Mouse (Mus musculus): Measurements from ENCODE around the gene Plch2.

- TF ChIP-seq CTCF (conservative IDR thresholded peaks at IDR 0.05; ENCODE audit: low read length) (no peak), NANOG (IDR thresholded peaks at IDR 0.05; ENCODE audit: borderline replicate concordance, low read length) (no peak), POU5F1 (IDR thresholded peaks at IDR 0.05; ENCODE audit: borderline replicate concordance, low read length) (no peak)
These were observed 11.9 kb upstream of the Plch2 start for GRCm38 (mm10) chr4:155068357-155068972.

All from E14TG2a.4 (cell line).